In genomic region chr8:125700407-125700806, GRCm38 (mm10) we compare ENCODE assay signal across 13 mouse cellular contexts.
"Had no signal": no experiment of that assay in that cellular context is flagged by ENCODE, and none has a peak within 500 bp of the region (broad histone marks: within the 10 kb centered on the region; RNA-seq: fewer than 3 reads in every experiment).

No protein-coding gene starts in this region.

- H3K36me3 ChIP-seq: midbrain, embryonic 13.5 days; midbrain, embryonic 15.5 days; neural tube, embryonic 12.5 days; stomach, embryonic 15.5 days had no signal

- H3K4me3 ChIP-seq: midbrain, embryonic 13.5 days; midbrain, embryonic 15.5 days; neural tube, embryonic 12.5 days; stomach, embryonic 15.5 days had no signal

- H3K9me3 ChIP-seq: midbrain, embryonic 15.5 days; stomach, embryonic 15.5 days had no signal

- H3K27me3 ChIP-seq: midbrain, embryonic 13.5 days; midbrain, embryonic 15.5 days; neural tube, embryonic 12.5 days; stomach, embryonic 15.5 days had no signal

- DNase-seq: lung, adult 18-20 months; lung, embryonic 14.5 days; lung, postnatal 4 days; right cerebral cortex, postnatal 14 days; thymus, adult 2 months; thymus, postnatal 25 days; thymus, postnatal 4 days had no signal

- H3K4me2 ChIP-seq: lung, embryonic 14.5 days; midbrain, embryonic 11.5 days; midbrain, embryonic 13.5 days; midbrain, embryonic 15.5 days; neural tube, embryonic 12.5 days; stomach, embryonic 15.5 days had no signal

- H3K4me1 ChIP-seq: midbrain, embryonic 13.5 days; midbrain, embryonic 15.5 days; neural tube, embryonic 12.5 days; stomach, embryonic 15.5 days had no signal

- H3K27ac ChIP-seq: midbrain, embryonic 13.5 days; midbrain, embryonic 15.5 days; neural tube, embryonic 12.5 days; stomach, embryonic 15.5 days; stomach, postnatal 0 days had no signal

- H3K9ac ChIP-seq: lung, embryonic 14.5 days; midbrain, embryonic 13.5 days; midbrain, embryonic 15.5 days; neural tube, embryonic 12.5 days; stomach, embryonic 15.5 days had no signal

- ATAC-seq: midbrain, embryonic 13.5 days; midbrain, embryonic 15.5 days had no signal
